Mouse (Mus musculus) small intestine, adult 2 months (tissue): ENCODE results near the gene Cenpq. TPM values are rescaled to one million over a fixed set of nuclear protein-coding genes. Genes with fewer than 3 reads are reported as not detected.

Experiments
- H3K27ac ChIP-seq: fragments of 200-500 bp; 2 replicates; pipeline ENCODE4 v1.5.1; 2012; ENCODE audit warnings: low read depth, low read length, control low read depth, inconsistent platforms; ENCODE audit not compliant: insufficient read depth
- H3K27me3 ChIP-seq: fragments of 200-500 bp; 2 replicates; pipeline ENCODE4 v1.6.1; 2012; ENCODE audit warnings: mild to moderate bottlenecking, moderate library complexity, low read length, inconsistent platforms; ENCODE audit not compliant: control insufficient read depth, insufficient read depth
- H3K36me3 ChIP-seq: fragments of 200-500 bp; 2 replicates; pipeline ENCODE4 v1.6.1; 2012; ENCODE audit warnings: mild to moderate bottlenecking, low read length, control low read depth, inconsistent platforms; ENCODE audit not compliant: control insufficient read depth, insufficient read depth
- H3K4me1 ChIP-seq: fragments of 200-500 bp; 2 replicates; pipeline ENCODE4 v1.6.1; 2012; ENCODE audit warnings: low read length, inconsistent platforms, mixed read lengths; ENCODE audit not compliant: control insufficient read depth, insufficient read depth, insufficient read length
- H3K4me3 ChIP-seq: fragments of 200-500 bp; 2 replicates; pipeline ENCODE4 v1.5.1; 2012; ENCODE audit warnings: low read depth, mild to moderate bottlenecking, control low read depth, inconsistent platforms, low read length, moderate library complexity
- CTCF ChIP-seq: fragments of 200-500 bp; IDR thresholded peaks from 2 replicates; pipeline ENCODE4 v1.5.1; 2012; ENCODE audit warnings: low read depth, mild to moderate bottlenecking, control low read depth, inconsistent platforms, low read length, moderate library complexity, mixed read lengths; ENCODE audit not compliant: insufficient replicate concordance, insufficient read length; ENCODE audit errors: extremely low read depth
- POLR2A ChIP-seq: fragments of 200-500 bp; IDR thresholded peaks from 2 replicates; pipeline ENCODE4 v1.6.1; 2012; ENCODE audit warnings: low read depth, mild to moderate bottlenecking, control low read depth, inconsistent platforms, low read length, moderate library complexity
- WGBS: fragments of 180-500 bp; shearing (Covaris S2); methylation state at CpG from one replicate; pipeline ENCODE4 v1.1.7; 2018; 5-methylcytosine and 5-hydroxymethylcytosine counted together
- polyA plus RNA-seq: library from polyadenylated mRNA; depleted of rRNA; stranded (reverse); fragments of >200 nt; gene quantifications from 2 replicates; pipeline ENCODE4 v1.2.3, GENCODE M21; 2012

Cenpq gene
- polyA plus RNA-seq, 1 experiment: 0.22 TPM

DNA sequence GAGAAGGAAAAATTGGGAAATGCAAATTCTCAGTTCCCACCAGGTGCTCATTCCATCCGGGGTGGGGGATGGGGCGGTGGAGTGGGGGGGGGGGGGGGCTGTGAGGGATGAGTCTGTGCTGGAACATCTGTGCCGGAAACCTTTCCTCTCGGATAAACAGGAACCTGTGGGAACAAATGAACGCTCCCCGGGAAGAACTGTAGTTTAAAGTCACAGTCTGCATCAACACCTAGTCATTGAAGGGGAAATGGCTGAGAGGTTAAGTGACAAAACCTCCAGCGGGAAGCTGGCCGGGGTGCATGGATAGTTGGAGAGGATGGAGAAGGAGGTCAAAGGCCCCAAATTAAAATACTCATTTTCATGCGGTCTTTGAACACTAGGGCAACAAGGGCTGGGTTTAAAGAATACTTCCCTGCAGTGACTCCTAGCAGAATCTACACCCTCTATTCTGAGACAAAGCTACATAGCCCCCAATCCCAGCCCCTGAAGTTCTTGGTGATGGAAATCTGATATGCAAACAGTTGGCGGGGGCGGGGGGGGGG, 30.7 kb downstream of the Cenpq start:
- no peak overlapping the region for H3K4me3 ChIP-seq
- TF ChIP-seq CTCF: no peak
- no peak for TF ChIP-seq POLR2A
- 30% methylated on average over 11 of the region's 11 CpGs for WGBS
- H3K27me3 ChIP-seq: no peaks in the 10 kb centered on the region
- H3K27ac ChIP-seq: no peak overlapping the region
- no peaks in the 10 kb centered on the region for H3K4me1 ChIP-seq
- H3K36me3 ChIP-seq: no peaks in the 10 kb centered on the region

DNA sequence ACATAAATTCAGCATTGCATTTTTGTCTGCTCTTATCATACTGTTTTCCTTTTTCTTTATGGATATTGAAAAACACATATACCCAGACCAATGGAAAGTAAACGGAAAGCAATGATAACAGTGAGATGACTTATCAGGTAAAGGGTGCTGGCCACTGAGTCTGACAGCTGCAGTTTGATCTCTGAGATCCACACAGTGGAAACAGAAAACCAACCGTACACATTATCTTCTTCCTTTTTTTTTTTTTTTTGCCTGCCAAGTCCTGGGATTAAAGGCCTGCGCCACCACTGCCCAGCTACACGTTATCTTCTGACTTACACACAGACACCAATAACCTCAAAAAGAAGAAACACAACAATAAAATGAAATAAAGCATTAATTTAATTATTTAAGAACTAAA, 31.5 kb downstream of the Cenpq start:
- Histone ChIP-seq H3K27ac (no peak overlapping the region), H3K36me3 (no peaks in the 10 kb centered on the region), H3K4me1 (no peaks in the 10 kb centered on the region), H3K27me3 (no peaks in the 10 kb centered on the region), H3K4me3 (no peak overlapping the region)
- TF ChIP-seq POLR2A (no peak), CTCF (no peak)
- WGBS: 56% methylated on average over 4 of the region's 4 CpGs

DNA sequence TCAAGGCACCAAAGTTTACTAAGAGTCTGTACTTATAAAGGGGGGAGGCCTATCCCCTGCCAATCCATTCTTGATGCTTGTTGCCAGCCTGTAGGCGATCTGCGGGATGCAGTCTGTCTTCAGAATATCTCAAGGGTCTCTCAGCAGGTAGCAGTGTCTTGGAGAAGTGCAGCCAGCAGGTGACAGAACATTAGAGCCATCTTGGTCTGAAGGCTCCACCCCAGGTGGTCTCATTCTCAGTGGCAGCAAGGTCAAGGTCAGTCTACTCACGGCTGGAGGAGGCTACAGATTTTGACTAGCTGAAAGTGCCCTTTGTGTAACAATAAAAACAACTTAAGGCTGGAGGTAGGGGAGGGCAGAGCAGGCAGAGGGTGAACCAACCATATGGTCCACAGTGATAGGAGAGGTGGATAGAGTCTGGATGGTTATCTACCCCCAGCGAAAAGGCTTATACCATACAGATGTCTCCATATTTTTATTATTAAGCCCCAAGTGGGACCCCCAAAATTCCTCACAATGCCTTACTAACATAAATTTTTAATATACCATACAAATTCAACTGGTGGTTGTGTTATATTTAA, 35.0 kb downstream of the Cenpq start:
- Histone ChIP-seq H3K27ac (no peak overlapping the region), H3K36me3 (no peaks in the 10 kb centered on the region), H3K4me1 (no peaks in the 10 kb centered on the region), H3K4me3 (no peak overlapping the region), H3K27me3 (no peaks in the 10 kb centered on the region)
- TF ChIP-seq CTCF (no peak), POLR2A (no peak)
- WGBS: 69% methylated on average over 4 of the region's 4 CpGs

DNA sequence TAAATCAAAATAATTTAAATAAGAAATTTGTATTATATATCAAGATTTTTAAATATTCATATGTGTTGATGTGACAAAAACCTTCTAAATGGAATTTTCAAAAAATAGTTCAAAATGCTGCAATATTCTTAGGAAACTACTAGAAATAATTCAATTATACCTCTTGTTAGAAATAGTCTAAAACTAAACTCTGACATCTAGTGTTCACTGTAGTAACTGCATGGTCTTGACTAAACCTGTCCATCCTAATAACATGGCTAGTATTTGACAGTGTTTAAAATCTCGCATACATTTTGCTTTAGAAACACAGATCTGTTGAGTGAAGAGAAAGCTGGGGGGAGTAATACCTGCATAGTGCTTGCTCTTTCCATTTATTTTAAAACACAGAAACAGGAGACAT, 38.0 kb downstream of the Cenpq start:
- TF ChIP-seq POLR2A: no peak
- TF ChIP-seq CTCF: no peak
- Histone ChIP-seq H3K4me1 (no peaks in the 10 kb centered on the region), H3K27ac (no peak overlapping the region), H3K27me3 (no peaks in the 10 kb centered on the region), H3K4me3 (no peak overlapping the region), H3K36me3 (no peaks in the 10 kb centered on the region)
- WGBS: 51% methylated on average over 1 of the region's 1 CpGs

DNA sequence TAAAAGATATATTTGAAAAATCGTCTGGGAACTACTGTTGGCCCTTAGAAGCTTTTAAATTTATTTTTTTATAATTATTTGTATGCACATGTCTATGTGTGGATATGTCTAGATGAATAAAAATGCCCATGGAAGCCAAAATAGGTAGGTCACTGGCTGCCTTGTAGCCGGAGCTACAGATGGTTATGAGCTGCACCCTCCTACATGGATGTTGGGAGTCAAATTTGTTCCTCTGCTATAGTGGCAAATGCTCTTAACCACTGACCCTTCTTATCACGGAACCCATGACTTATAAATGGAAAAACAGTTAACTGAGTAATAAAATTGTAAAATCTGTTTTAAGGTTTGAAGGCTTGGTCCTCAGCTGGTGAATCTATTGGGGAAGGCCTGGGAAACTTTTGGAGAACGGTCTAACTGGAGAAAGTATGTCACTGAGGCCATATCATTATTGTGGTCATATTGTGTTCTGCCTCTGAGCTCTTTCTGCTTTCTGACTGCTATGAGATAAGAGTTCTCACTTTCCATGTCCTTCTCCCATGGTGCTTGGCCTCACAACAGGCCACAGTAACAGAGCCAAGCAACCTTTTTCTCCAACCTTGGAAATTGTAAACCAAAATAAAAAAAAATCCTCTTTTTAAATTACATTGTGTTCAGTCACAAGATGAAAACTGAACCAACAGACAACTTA, 46.9 kb downstream of the Cenpq start:
- Histone ChIP-seq H3K36me3 (no peaks in the 10 kb centered on the region), H3K27ac (no peak overlapping the region), H3K27me3 (no peaks in the 10 kb centered on the region), H3K4me3 (no peak overlapping the region), H3K4me1 (no peaks in the 10 kb centered on the region)
- no peak for TF ChIP-seq POLR2A
- no peak for TF ChIP-seq CTCF
- WGBS: 79% methylated on average over 4 of the region's 4 CpGs

DNA sequence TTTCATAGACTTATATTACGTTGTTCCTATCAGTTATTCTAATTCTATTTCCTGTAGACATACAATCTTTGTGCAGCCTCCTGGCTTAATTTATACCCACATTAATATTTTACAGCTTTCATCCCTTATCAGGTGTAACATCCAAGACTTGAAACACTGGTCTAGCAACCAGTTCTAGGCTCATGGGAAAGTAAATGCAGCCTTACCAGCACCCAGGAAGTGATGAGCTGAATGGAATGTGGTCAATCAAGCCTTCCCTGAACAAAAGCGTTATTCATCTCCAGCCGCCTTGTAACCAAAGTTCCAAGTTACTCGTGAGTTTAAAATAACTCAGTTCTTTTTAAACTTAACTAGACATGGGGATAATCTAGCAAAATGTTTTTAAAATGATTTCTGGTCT, 49.7 kb downstream of the Cenpq start:
- no peak overlapping the region for H3K4me3 ChIP-seq
- WGBS: 31% methylated on average over 4 of the region's 4 CpGs
- TF ChIP-seq CTCF: no peak
- no peak for TF ChIP-seq POLR2A

DNA sequence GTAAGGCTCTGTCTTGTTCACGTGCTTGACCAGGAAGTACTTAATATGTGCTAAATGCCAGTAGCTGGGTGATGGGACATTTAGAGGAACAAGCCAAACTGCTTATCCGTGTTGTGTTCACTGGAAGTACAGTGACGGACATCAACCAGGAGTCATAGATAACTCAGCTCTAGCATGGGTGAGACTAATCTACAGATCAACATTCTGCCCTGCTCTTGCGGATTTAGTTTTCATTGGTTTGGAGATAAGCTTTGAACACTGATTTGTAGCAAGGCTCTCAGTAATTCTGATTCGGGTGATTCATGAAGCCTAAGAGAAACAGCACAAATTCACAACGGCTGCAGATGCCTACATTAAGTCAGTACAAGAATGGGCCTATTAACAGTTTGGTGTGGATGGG, 52.7 kb downstream of the Cenpq start:
- no peak overlapping the region for H3K27ac ChIP-seq
- H3K4me3 ChIP-seq: no peak overlapping the region
- H3K4me1 ChIP-seq: peaks cover 5% of the 10 kb centered on the region; the same call in 1 of the 2 replicates
- no peaks in the 10 kb centered on the region; the same call in 1 of the 2 replicates for H3K36me3 ChIP-seq
- TF ChIP-seq POLR2A: no peak
- no peak for TF ChIP-seq CTCF
- 55% methylated on average over 6 of the region's 6 CpGs for WGBS
- H3K27me3 ChIP-seq: no peaks in the 10 kb centered on the region

More for the DNA sequence above, 49.7 kb downstream of the Cenpq start:
- Histone ChIP-seq H3K27ac (no peak overlapping the region), H3K27me3 (no peaks in the 10 kb centered on the region), H3K36me3 (no peaks in the 10 kb centered on the region), H3K4me1 (peaks cover 5% of the 10 kb centered on the region; the same call in 1 of the 2 replicates)
